Mouse (Mus musculus): Measurements from ENCODE around the gene Olfr463. TPM values are rescaled to one million over a fixed set of nuclear protein-coding genes. Genes with fewer than 3 reads are reported as not detected.

Gene Olfr463
- not detected for polyA plus RNA-seq (2017; shearing (Covaris generic))

DNA sequence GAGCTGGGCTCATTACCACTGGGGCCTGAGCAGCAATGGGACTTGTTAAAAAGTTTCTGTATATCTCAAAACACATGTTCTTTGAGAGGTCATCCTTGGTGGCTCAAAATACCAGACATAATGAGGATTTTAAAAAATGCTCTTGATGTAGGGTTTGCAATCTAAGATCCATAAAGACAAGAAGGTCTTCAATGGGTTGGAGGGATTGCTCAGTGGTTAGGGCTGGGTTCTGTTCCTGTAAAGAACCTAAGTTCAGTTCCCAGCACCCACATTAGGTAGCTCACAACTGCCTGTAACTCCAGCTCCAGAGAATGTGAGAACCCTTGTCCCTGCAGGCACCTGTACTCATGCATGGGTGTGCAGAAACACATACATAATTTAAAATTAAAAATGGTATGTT, at the start of gene Olfr463:
Olfr463 (minus strand) TSS at position 101 of the 400 bp plus-strand sequence.

GRCm38 (mm10) chr11:87920966-87921365, 23.8 kb upstream of the Olfr463 start, which contains the start of gene Olfr464:
Olfr464 (minus strand) TSS chr11:87920967.

GRCm38 (mm10) chr11:87892168-87892567, 5.0 kb downstream of the Olfr463 start, which contains the start of gene Olfr462:
Olfr462 (minus strand) TSS chr11:87892268.

DNA sequence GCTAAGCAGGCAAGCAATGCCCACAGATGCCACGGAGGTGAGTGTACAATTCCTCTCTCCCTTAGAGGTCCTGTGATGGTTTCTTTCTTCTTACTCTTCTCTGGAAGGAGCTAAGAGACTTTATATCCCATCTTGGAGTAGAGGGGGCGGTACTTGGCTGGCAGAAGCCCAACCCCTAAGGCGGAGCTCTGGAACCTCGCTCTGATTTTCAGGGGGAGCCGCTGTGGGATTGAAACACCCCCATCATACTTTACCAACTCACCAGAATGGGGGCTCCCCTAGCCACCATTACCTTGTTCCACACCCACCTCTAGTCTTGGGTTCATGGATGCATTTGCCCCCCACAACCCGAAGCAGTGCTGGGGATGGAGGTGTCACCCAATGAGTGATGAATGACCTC, 21.8 kb downstream of the Olfr463 start, which contains the start of gene Epx:
Epx (minus strand) TSS at position 101 of the 400 bp plus-strand sequence.

GRCm38 (mm10) chr11:87852690-87853596, 44.2 kb downstream of the Olfr463 start, which contains the start of gene Mks1:
Mks1 (plus strand) TSS chr11:87853215.

Other genes starting within 250 kb of the Olfr463 start
- gene Rnf43, start 234.7 kb downstream of the Olfr463 start, polyA plus RNA-seq (2017; shearing (Covaris generic)): 35.5 TPM
- gene Supt4a, start 159.8 kb downstream of the Olfr463 start, polyA plus RNA-seq (2017; shearing (Covaris generic)): 471 TPM
- gene Tspoap1, start 136.8 kb downstream of the Olfr463 start, polyA plus RNA-seq (2017; shearing (Covaris generic)): 6.2 TPM
- gene Mpo, start 103.8 kb downstream of the Olfr463 start, polyA plus RNA-seq (2017; shearing (Covaris generic)): not detected
- gene Lpo, start 69.1 kb downstream of the Olfr463 start, polyA plus RNA-seq (2017; shearing (Covaris generic)): not detected
- gene Mks1, start 44.2 kb downstream of the Olfr463 start, polyA plus RNA-seq (2017; shearing (Covaris generic)): 18.1 TPM
- gene Epx, start 21.9 kb downstream of the Olfr463 start, polyA plus RNA-seq (2017; shearing (Covaris generic)): not detected
- not detected for gene Olfr462, start 5.1 kb downstream of the Olfr463 start, polyA plus RNA-seq (2017; shearing (Covaris generic))
- gene Olfr464, start 23.6 kb upstream of the Olfr463 start, polyA plus RNA-seq (2017; shearing (Covaris generic)): not detected
- gene Dynll2, start 90.1 kb upstream of the Olfr463 start, polyA plus RNA-seq (2017; shearing (Covaris generic)): 5.5 TPM
- 65.2 TPM for gene Srsf1, start 150.0 kb upstream of the Olfr463 start, polyA plus RNA-seq (2017; shearing (Covaris generic))
- gene Vezf1, start 170.9 kb upstream of the Olfr463 start, polyA plus RNA-seq (2017; shearing (Covaris generic)): 28.9 TPM
- gene Cuedc1, start 200.7 kb upstream of the Olfr463 start, polyA plus RNA-seq (2017; shearing (Covaris generic)): 5.6 TPM